Mouse (Mus musculus): ENCODE data around the gene Tpm4. TPM values are rescaled to one million over a fixed set of nuclear protein-coding genes. Genes with fewer than 3 reads are reported as not detected.

The Tpm4 gene
- total and polyA plus RNA-seq, 3 experiments = 30.1 to 222 (median 188) TPM

DNA sequence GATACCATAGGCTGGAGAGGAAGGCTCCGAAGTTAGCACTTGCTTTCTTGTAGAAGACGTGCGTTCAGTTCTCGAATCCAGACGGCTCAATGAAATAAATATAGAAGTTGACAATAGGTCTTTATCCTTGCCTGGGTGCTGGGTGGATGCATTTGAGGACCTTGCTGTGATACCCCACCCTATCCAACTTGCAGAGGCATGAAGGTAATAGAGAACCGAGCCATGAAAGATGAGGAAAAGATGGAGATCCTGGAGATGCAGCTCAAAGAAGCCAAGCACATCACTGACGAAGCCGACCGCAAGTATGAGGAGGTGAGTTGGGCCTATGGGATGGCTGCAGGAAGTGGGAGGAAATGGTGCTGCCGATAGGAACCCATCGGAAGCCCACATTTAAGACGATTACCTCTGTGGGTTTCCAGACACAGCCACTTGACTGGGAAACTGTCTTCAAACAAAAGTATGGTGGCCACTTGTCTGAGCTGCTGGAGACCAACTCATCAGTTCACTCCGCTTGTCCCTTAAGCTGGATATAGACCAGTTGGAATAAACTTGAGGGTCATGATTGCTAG is 8.6 kb downstream of the Tpm4 start:
- no peak for DNase-seq

- DNase-seq = no peak
Observed at GRCm38 (mm10) chr8:72144345-72144975, 9.7 kb downstream of the Tpm4 start.

- DNase-seq = peak; percentile 62
Observed at GRCm38 (mm10) chr8:72145511-72145910, 10.7 kb downstream of the Tpm4 start.

DNA sequence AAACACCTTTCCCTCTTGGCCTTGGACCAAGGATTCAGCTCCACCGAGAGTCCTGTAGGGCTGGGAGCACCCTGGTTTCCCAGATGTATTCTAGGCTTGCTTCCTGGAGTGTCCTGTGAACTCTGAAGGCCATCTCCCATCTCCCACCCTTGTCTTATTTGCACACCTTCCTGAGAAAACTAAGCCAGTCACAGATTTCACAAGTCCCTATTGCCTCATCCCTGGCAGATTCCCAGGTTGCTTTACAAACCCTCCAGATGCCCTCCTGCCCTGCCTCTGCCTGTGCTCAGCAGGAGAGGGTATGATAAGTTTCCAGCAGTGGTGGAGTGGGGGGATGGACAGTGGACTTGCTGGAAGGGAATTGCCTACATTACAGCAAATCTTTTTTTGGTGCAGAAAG is 11.3 kb downstream of the Tpm4 start:
- peak; percentile 81 for DNase-seq

GRCm38 (mm10) chr8:72146556-72146955 is 11.8 kb downstream of the Tpm4 start:
- no peak for DNase-seq

GRCm38 (mm10) chr8:72147266-72147665 is 12.5 kb downstream of the Tpm4 start:
- no peak for DNase-seq

- DNase-seq = no peak
Observed at GRCm38 (mm10) chr8:72149056-72149455, 14.3 kb downstream of the Tpm4 start.

GRCm38 (mm10) chr8:72151418-72152078 is 16.8 kb downstream of the Tpm4 start:
- no peak for DNase-seq

- DNase-seq = no peak
Observed at GRCm38 (mm10) chr8:72153382-72153781, 18.6 kb downstream of the Tpm4 start.

DNA sequence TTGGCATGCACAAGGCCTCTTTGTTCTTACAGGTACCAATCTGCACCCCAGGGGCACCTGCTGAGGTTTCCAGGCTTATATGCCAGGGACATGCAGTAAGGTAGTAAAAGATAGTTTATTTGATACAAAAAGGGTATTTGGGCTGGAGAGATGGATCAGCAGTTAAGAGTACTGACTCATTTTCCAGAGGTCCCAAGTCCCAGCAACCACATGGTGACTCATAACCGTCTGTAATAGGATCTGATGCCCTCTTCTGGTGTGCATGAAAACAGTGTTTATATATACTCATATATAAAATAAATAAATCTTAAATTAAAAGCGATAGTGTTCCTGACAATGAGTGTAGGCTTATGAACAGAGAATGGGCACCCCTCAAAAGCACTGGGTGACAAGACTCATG is 23.3 kb downstream of the Tpm4 start:
- no peak for DNase-seq

GRCm38 (mm10) chr8:72158726-72159125 is 24.0 kb downstream of the Tpm4 start:
- no peak for DNase-seq

DNA sequence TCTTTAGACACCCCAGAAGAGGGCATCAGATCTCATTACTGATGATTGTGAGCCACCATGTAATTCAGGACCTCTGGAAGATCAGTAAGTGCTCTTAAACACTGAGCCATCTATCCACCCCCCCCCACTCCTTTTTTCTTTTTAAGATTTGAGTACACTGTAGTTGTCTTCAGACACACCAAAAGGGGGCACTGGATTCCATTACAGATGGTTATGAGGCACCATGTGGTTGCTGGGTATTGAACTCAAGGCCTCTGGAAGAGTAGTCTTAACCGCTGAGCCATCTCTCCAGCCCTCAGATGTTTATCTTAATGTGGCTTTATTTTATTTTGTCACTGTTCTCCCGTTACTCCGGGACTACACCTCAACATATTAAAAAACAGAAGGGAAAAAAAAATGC is 25.2 kb downstream of the Tpm4 start:
- DNase-seq = no peak

DNA sequence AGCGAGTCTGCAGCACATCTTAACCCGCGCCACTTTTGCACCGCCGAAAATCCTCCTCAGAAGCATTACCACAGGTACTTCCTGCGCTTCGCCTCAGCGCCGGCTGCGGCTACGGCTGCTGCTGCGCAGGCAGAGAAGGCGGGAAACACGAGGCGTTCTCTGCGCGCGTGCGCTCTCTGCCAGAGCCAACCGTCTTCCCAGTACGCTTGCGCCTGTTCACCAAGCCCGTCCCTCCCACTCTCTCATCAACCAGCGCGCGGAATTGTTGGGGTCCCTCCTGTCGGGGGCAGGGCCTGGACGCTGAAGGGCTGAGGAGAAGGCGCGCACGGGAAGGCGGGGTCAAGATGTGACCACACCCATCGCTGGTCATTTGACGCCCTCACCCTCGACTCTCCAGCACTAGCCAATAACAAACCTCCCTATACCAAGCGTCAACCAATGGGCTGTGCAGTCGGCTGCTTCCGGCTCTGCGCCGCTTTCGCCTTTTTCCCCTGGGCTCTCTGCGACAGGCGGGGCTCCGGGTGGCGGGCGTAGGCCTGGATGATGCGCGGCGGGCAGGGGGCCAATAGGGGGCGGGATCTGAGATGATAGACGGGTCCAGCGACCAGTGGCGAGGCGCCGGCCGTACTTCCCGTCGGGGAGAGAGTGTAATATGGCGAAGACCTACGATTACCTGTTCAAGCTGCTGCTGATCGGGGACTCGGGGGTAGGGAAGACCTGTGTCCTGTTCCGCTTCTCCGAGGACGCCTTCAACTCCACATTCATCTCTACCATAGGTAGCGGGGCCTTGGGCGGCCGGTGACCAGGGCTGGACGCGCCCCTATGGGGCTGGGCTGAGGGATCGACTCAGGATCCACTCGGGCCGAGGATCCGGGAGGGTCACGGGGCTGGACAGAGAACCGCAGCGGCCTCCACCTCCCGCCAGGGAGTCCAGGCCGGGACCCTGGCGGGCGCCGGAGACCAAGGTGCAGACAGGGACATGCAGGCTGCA is 26.2 kb downstream of the Tpm4 start, which contains the start of gene Rab8a:
TSS of gene Rab8a (plus strand) at position 494 of the 991 bp plus-strand sequence.
- DNase-seq = peak; percentile 100

GRCm38 (mm10) chr8:72162821-72163220 is 28.0 kb downstream of the Tpm4 start:
- DNase-seq = no peak

DNA sequence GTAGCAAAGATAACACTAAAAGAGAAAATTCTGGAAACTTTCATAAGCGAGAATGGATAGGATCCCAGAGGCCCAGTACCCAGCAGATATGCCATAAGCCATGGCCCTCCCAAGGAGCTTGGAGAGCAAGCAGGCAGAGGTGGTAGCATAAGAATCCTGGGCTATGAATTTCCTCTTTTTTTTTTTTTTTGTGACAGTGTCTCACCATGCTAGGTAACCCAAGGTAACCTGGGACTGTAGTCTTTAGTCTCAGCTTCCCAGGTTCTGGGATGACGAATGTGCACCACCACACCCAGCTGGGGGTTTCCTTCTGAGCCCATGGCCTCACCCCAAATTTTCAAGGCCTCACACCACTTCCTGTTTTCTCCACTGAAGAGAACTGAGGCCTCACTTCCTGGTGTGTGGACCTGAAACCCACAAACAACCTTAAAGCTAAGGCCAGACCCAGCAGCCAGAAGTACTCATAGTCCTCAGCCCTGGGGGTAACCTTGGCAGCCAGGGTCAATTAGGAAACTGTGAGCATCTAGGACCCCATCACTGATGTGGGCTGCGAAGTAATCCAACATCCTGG is 34.4 kb downstream of the Tpm4 start:
- DNase-seq = no peak

- DNase-seq = no peak
Observed at GRCm38 (mm10) chr8:72169681-72170249, 35.0 kb downstream of the Tpm4 start.

DNA sequence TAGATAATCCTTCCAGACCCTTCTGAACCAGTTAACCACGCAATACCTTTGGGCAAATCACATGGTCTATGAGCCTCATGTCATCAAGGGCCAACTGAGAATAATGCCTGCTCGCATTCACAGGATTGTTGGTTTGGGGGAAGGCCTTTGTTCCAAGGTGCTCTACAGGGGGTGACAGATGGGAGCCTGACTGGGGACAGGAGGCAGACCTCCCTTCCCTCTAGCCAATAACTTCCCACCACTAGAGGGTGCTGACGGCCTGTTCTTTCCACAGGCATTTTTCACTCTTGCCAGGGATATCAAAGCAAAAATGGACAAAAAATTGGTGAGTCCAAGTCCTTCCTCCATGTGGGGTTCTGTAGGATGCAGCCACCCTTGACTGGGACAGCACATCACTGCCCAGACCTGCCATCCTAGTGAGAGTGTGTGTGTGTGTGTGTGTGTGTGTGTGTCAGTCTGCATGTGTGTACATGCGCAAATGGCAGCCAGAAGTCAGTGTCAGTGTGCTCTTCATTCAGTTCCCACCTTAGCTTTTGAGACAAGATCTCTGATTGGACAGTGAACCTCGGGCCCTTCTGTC is 42.7 kb downstream of the Tpm4 start:
- DNase-seq = peak; percentile 71

DNA sequence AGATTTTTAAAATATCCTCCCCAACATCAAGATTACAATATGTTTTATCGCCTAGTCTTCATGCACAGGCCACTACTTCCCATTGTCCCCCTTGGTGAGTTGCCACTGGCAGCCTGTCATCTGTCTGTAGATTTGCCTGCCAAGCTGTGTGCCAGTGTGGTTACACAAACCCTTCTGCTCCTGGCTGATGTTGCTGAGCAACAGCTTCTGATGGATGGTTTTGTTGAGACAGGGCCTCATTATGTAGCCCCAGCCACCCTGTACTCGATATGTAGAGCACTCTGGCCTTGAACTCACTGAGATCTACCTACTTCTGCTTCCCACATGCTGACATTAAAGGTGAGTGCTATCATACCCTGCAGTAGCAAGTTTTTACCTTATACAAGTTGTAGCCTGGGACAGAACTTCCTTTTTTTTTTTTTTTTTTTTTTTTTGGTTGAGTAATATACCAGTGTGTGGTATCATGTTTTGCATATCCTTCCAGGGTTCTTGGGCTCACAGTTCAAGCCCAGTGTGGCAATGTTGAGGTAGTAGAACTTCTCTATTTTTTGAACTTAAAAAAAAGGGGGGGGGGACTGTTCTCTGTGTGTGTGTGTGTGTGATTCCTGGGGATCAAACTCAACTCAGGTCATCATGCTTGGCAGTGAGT is 48.9 kb downstream of the Tpm4 start:
- DNase-seq = peak; percentile 49

DNA sequence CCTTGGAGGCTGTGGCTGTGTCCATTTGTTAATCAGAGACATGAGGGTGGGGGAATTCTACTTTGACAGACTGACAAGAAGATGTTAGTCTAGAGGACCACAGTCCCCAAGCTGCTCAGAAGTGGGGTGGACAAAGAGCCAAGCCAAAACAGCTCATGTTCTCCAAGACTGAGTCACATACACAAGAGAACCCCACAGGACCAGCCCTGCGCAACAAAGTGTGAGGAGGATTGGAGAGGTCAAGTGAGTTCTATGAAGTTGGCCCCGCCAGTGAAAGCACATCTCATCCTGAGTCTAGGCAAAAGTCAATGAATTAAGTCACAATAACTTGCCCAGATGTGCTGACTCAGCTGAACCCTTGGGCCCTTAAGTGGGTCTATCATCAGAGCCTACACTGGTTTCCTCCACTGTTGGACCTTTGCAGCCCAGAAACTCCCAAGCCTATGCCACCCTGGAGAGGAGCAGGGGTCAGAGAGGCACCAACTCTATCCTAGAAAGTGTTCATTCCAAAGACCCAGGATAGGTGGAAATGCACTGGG is 53.1 kb downstream of the Tpm4 start:
- no peak for DNase-seq
